Mouse (Mus musculus): ENCODE results near the gene Lactb. TPM values are rescaled to one million over a fixed set of nuclear protein-coding genes. Genes with fewer than 3 reads are reported as not detected.
A peak's percentile ranks its signal among the peaks of the same experiment; 100 is the strongest.

The Lactb gene
- total and polyA plus RNA-seq, 3 experiments: 27.0 to 108 (median 36.9) TPM

- Histone ChIP-seq H3K27ac (ENCODE audit: control insufficient read depth, low read depth, low read length) (peak overlapping the region; percentile 95; the same call in 1 of the 2 replicates), H3K4me1 (ENCODE audit: control insufficient read depth in 1 of 2, insufficient read depth in 2 of 2, low read length in 2 of 2) (peaks cover 17 to 53% of the 10 kb centered on the region in 2 experiments), H3K36me3 (ENCODE audit: control insufficient read depth in 1 of 2, insufficient read depth in 2 of 2, low read length in 2 of 2) (peaks cover 0 to 53% of the 10 kb centered on the region in 2 experiments; a peak in 2 of 4 replicates), H3K9ac (ENCODE audit: control insufficient read depth, low read depth, low read length, poor library complexity, severe bottlenecking) (no peak overlapping the region), H3K4me3 (ENCODE audit: control insufficient read depth in 1 of 2, insufficient read depth in 1 of 2, low read depth in 2 of 2, low read length in 2 of 2) (no peak overlapping the region), H3K79me2 (ENCODE audit: control insufficient read depth, insufficient read depth, low read length, poor library complexity) (no peaks in the 10 kb centered on the region), H3K27me3 (ENCODE audit: control insufficient read depth in 1 of 2, insufficient read depth in 2 of 2, low read length in 2 of 2) (no peaks in the 10 kb centered on the region), H3K9me3 (replicated peaks; ENCODE audit: insufficient read depth, low read length) (no peaks in the 10 kb centered on the region)
- TF ChIP-seq UBTF (IDR thresholded peaks at IDR 0.05; ENCODE audit: borderline replicate concordance, insufficient read depth, low read depth, low read length): no peak
- TF ChIP-seq MAFK (IDR thresholded peaks at IDR 0.05; ENCODE audit: borderline replicate concordance, low read depth, low read length): no peak
- no peak for TF ChIP-seq USF2 (IDR thresholded peaks at IDR 0.05; ENCODE audit: borderline replicate concordance in 1 of 2, insufficient read depth in 1 of 2, low read depth in 1 of 2, low read length in 2 of 2)
- TF ChIP-seq USF1 (IDR thresholded peaks at IDR 0.05; ENCODE audit: low read depth, low read length): no peak
- TF ChIP-seq POLR2A (IDR thresholded peaks at IDR 0.05; ENCODE audit: control insufficient read depth in 1 of 2, insufficient read depth in 1 of 2, low read depth in 1 of 2, low read length in 2 of 2, poor library complexity in 1 of 2): no peak
- no peak for TF ChIP-seq EP300 (IDR thresholded peaks at IDR 0.05; ENCODE audit: low read depth in 1 of 2, low read length in 2 of 2)
- no peak for TF ChIP-seq ELF1 (IDR thresholded peaks at IDR 0.05; ENCODE audit: low read depth, low read length)
- TF ChIP-seq CHD1 (IDR thresholded peaks at IDR 0.05; ENCODE audit: low read depth, low read length): no peak
- no peak for TF ChIP-seq NELFE (IDR thresholded peaks at IDR 0.05; ENCODE audit: low read depth, low read length)
- no peak for TF ChIP-seq MXI1 (IDR thresholded peaks at IDR 0.05; ENCODE audit: low read depth, low read length)
- no peak for TF ChIP-seq MAZ (IDR thresholded peaks at IDR 0.05; ENCODE audit: low read depth, low read length)
- TF ChIP-seq SMC3 (IDR thresholded peaks at IDR 0.05; ENCODE audit: low read depth, low read length): no peak
- TF ChIP-seq JUND (IDR thresholded peaks at IDR 0.05; ENCODE audit: low read depth, low read length): no peak
- DNase-seq (ENCODE audit: low read depth, low spot score): no peak
Measured at GRCm38 (mm10) chr9:66989581-66989980, 14.3 kb upstream of the Lactb start.

GRCm38 (mm10) chr9:66988888-66989414 is 13.7 kb upstream of the Lactb start:
- peak overlapping the region; percentile 66 for H3K9ac ChIP-seq (ENCODE audit: control insufficient read depth, low read depth, low read length, poor library complexity, severe bottlenecking)
- peaks cover 14 to 46% of the 10 kb centered on the region in 2 experiments for H3K4me1 ChIP-seq (ENCODE audit: control insufficient read depth in 1 of 2, insufficient read depth in 2 of 2, low read length in 2 of 2)
- DNase-seq (ENCODE audit: low read depth, low spot score): peak; percentile 77
- no peak for TF ChIP-seq UBTF (IDR thresholded peaks at IDR 0.05; ENCODE audit: borderline replicate concordance, insufficient read depth, low read depth, low read length)
- TF ChIP-seq SIN3A (IDR thresholded peaks at IDR 0.05; ENCODE audit: low read length): peak; percentile 44; the same call in 1 of the 2 replicates
- no peak for TF ChIP-seq NELFE (IDR thresholded peaks at IDR 0.05; ENCODE audit: low read depth, low read length)
- no peak for TF ChIP-seq BHLHE40 (IDR thresholded peaks at IDR 0.05; ENCODE audit: borderline replicate concordance, low read depth, low read length)
- TF ChIP-seq USF2 (IDR thresholded peaks at IDR 0.05; ENCODE audit: borderline replicate concordance in 1 of 2, insufficient read depth in 1 of 2, low read depth in 1 of 2, low read length in 2 of 2): no peak
- TF ChIP-seq ZNF384 (IDR thresholded peaks at IDR 0.05; ENCODE audit: low read depth, low read length): no peak
- 0 out of 2 replicates have a peak, but pooled peaks have one; percentile 13 for TF ChIP-seq TCF12 (IDR thresholded peaks at IDR 0.05; ENCODE audit: low read depth, low read length)
- no peak for TF ChIP-seq GABPA (IDR thresholded peaks at IDR 0.05; ENCODE audit: low read depth, low read length)
- no peak for TF ChIP-seq MEF2A (IDR thresholded peaks at IDR 0.05; ENCODE audit: extremely low read depth, insufficient replicate concordance, low read depth, low read length, poor library complexity, severe bottlenecking)
- TF ChIP-seq GATA1 (IDR thresholded peaks at IDR 0.05; ENCODE audit: low read depth, low read length): peak; percentile 90
- TF ChIP-seq RAD21 (IDR thresholded peaks at IDR 0.05; ENCODE audit: low read depth, low read length): no peak
- 0 out of 4 replicates have a peak, but pooled peaks of 1 of the 2 experiments have one; percentile 23 for TF ChIP-seq POLR2A (IDR thresholded peaks at IDR 0.05; ENCODE audit: control insufficient read depth in 1 of 2, insufficient read depth in 1 of 2, low read depth in 1 of 2, low read length in 2 of 2, poor library complexity in 1 of 2)
- TF ChIP-seq MYC (IDR thresholded peaks at IDR 0.05; ENCODE audit: low read depth, low read length): no peak; the same call in 1 of the 2 replicates
- peak; percentile 62 for TF ChIP-seq ETS1 (IDR thresholded peaks at IDR 0.05; ENCODE audit: low read depth, low read length)
- peak; percentile 89 for TF ChIP-seq JUND (IDR thresholded peaks at IDR 0.05; ENCODE audit: low read depth, low read length)
- no peak for TF ChIP-seq HCFC1 (IDR thresholded peaks at IDR 0.05; ENCODE audit: low read depth, low read length)
- TF ChIP-seq MAFK (IDR thresholded peaks at IDR 0.05; ENCODE audit: borderline replicate concordance, low read depth, low read length): no peak
- no peak for TF ChIP-seq KAT2A (conservative IDR thresholded peaks at IDR 0.05; ENCODE audit: low read depth, low read length)
- TF ChIP-seq ZKSCAN1 (IDR thresholded peaks at IDR 0.05; ENCODE audit: low read depth, low read length): no peak
- no peak for TF ChIP-seq SMC3 (IDR thresholded peaks at IDR 0.05; ENCODE audit: low read depth, low read length)
- no peak for TF ChIP-seq E2F4 (IDR thresholded peaks at IDR 0.05; ENCODE audit: borderline replicate concordance, low read depth, low read length)
- no peak for TF ChIP-seq MAX (IDR thresholded peaks at IDR 0.05; ENCODE audit: low read length)

More at GRCm38 (mm10) chr9:66988888-66989414, 13.7 kb upstream of the Lactb start:
- no peaks in the 10 kb centered on the region for H3K79me2 ChIP-seq (ENCODE audit: control insufficient read depth, insufficient read depth, low read length, poor library complexity)
- H3K27me3 ChIP-seq (ENCODE audit: control insufficient read depth in 1 of 2, insufficient read depth in 2 of 2, low read length in 2 of 2): no peaks in the 10 kb centered on the region
- H3K4me3 ChIP-seq (ENCODE audit: control insufficient read depth in 1 of 2, insufficient read depth in 1 of 2, low read depth in 2 of 2, low read length in 2 of 2): peak overlapping the region in 1 of 2 experiments; percentile 37; a peak in 2 of 4 replicates
- H3K9me3 ChIP-seq (replicated peaks; ENCODE audit: insufficient read depth, low read length): no peaks in the 10 kb centered on the region
- H3K36me3 ChIP-seq (ENCODE audit: control insufficient read depth in 1 of 2, insufficient read depth in 2 of 2, low read length in 2 of 2): peaks cover 0 to 46% of the 10 kb centered on the region in 2 experiments; a peak in 2 of 4 replicates
- H3K27ac ChIP-seq (ENCODE audit: control insufficient read depth, low read depth, low read length): peak overlapping the region; percentile 95
